Mouse (Mus musculus): ENCODE measurements around the gene Plac9a.

DNA sequence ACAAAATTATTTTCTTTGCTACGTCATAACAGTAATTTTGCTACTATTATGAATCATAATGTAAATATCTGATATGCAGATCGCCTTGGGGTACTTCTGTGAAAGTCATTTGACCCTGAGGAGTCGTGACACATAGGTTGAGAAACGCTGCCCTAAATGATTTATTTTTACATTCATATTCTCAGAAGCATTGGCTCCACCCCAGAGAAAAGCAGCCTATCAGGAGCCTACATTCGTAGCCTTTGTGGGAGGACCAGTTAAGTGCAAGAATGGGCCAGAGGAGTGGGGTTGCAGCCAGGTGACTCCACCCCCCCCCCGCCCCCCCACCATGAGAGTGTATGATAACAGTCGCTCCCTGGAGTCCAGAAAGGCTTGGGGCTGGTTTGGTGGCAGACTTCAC, 63.1 kb downstream of the Plac9a start:
- no peak for TF ChIP-seq GATA1 (IDR thresholded peaks at IDR 0.05; ENCODE audit: borderline replicate concordance, low read length)
- TF ChIP-seq FLI1 (IDR thresholded peaks at IDR 0.05; ENCODE audit: low read length), result no peak

Data from megakaryocyte, embryonic 14.5 days (primary cell).